Mouse (Mus musculus) MEL (cell line): ENCODE measurements around the gene Tdrd6. TPM values are rescaled to one million over a fixed set of nuclear protein-coding genes. Genes with fewer than 3 reads are reported as not detected.

ENCODE experiments used
- DNase-seq: peaks from one replicate; pipeline ENCODE4 v3.0.0; 2011; ENCODE audit warnings: low read depth, low spot score
- H3K27ac ChIP-seq: 2 replicates; pipeline ENCODE4 v1.5.1; 2012; ENCODE audit warnings: low read depth, mild to moderate bottlenecking, control low read depth, low read length, moderate library complexity; ENCODE audit not compliant: control insufficient read depth
- H3K27me3 ChIP-seq, 2 experiments: fragments of 150-350 bp in 1 of 2; sonication (generic) in 1 of 2; 2 replicates each; pipeline ENCODE4 v1.6.1; 2012; ENCODE audit warnings: low read length in 2 of 2, mild to moderate bottlenecking in 2 of 2, improper control_type of control experiment in 1 of 2, moderate library complexity in 1 of 2; ENCODE audit not compliant: insufficient read depth in 2 of 2, control insufficient read depth in 1 of 2
- H3K36me3 ChIP-seq, 2 experiments: 2 replicates each; pipeline ENCODE4 v1.6.1; 2012 to 2014; ENCODE audit warnings: low read length in 2 of 2, improper control_type of control experiment in 1 of 2, inconsistent platforms in 1 of 2, mild to moderate bottlenecking in 1 of 2; ENCODE audit not compliant: insufficient read depth in 2 of 2, control insufficient read depth in 1 of 2
- H3K4me1 ChIP-seq, 2 experiments: fragments of 150-350 bp in 1 of 2; sonication (generic) in 1 of 2; 2 replicates each; pipeline ENCODE4 v1.6.1; 2012; ENCODE audit warnings: low read length in 2 of 2, improper control_type of control experiment in 1 of 2, mild to moderate bottlenecking in 1 of 2; ENCODE audit not compliant: insufficient read depth in 2 of 2, control insufficient read depth in 1 of 2
- H3K4me3 ChIP-seq, 2 experiments: fragments of 150-350 bp in 1 of 2; sonication (generic) in 1 of 2; 2 replicates each; pipeline ENCODE4 v1.5.1; 2012; ENCODE audit warnings: low read depth in 2 of 2, low read length in 2 of 2, mild to moderate bottlenecking in 2 of 2, moderate library complexity in 2 of 2, control low read depth in 1 of 2, improper control_type of control experiment in 1 of 2; ENCODE audit not compliant: control insufficient read depth in 1 of 2, insufficient read depth in 1 of 2
- H3K79me2 ChIP-seq: 2 replicates; pipeline ENCODE4 v1.6.1; 2012; ENCODE audit warnings: mild to moderate bottlenecking, low read length, moderate library complexity; ENCODE audit not compliant: control insufficient read depth, poor library complexity, insufficient read depth
- H3K9ac ChIP-seq: 2 replicates; pipeline ENCODE4 v1.6.1; 2012; ENCODE audit warnings: low read depth, mild to moderate bottlenecking, control low read depth, low read length, moderate library complexity; ENCODE audit not compliant: control insufficient read depth, poor library complexity, severe bottlenecking
- H3K9me3 ChIP-seq: fragments of 150-350 bp; sonication (generic); replicated peaks from 2 replicates; pipeline ENCODE4 v1.6.1; 2012; ENCODE audit warnings: mild to moderate bottlenecking, low read length, improper control_type of control experiment, moderate library complexity; ENCODE audit not compliant: insufficient read depth
- BHLHE40 ChIP-seq: IDR thresholded peaks from 2 replicates; pipeline ENCODE4 v1.6.1; 2012; ENCODE audit warnings: low read depth, mild to moderate bottlenecking, inconsistent platforms, low read length, improper control_type of control experiment, borderline replicate concordance
- CHD1 ChIP-seq: IDR thresholded peaks from 2 replicates; pipeline ENCODE4 v1.6.1; 2012; ENCODE audit warnings: low read depth, mild to moderate bottlenecking, inconsistent platforms, low read length, improper control_type of control experiment
- CHD2 ChIP-seq: IDR thresholded peaks from 2 replicates; pipeline ENCODE4 v1.6.1; 2011; ENCODE audit warnings: low read length, improper control_type of control experiment
- ELF1 ChIP-seq: IDR thresholded peaks from 2 replicates; pipeline ENCODE4 v1.6.1; 2014; ENCODE audit warnings: low read depth, mild to moderate bottlenecking, inconsistent platforms, low read length, improper control_type of control experiment, moderate library complexity
- ETS1 ChIP-seq: IDR thresholded peaks from 2 replicates; pipeline ENCODE4 v1.6.1; 2012; ENCODE audit warnings: low read depth, mild to moderate bottlenecking, inconsistent platforms, low read length, improper control_type of control experiment, moderate library complexity
- GABPA ChIP-seq: IDR thresholded peaks from 2 replicates; pipeline ENCODE4 v1.6.1; 2012; ENCODE audit warnings: low read depth, mild to moderate bottlenecking, inconsistent platforms, low read length, improper control_type of control experiment, moderate library complexity
- MAFK ChIP-seq: IDR thresholded peaks from 2 replicates; pipeline ENCODE4 v1.6.1; 2011; ENCODE audit warnings: low read depth, mild to moderate bottlenecking, low read length, improper control_type of control experiment, borderline replicate concordance
- MAX ChIP-seq: IDR thresholded peaks from 2 replicates; pipeline ENCODE4 v1.6.1; 2011; ENCODE audit warnings: low read length, improper control_type of control experiment
- MAZ ChIP-seq: IDR thresholded peaks from 2 replicates; pipeline ENCODE4 v1.6.1; 2012; ENCODE audit warnings: low read depth, mild to moderate bottlenecking, inconsistent platforms, low read length, improper control_type of control experiment
- MEF2A ChIP-seq: IDR thresholded peaks from 2 replicates; pipeline ENCODE4 v1.6.1; 2014; ENCODE audit warnings: low read depth, mild to moderate bottlenecking, inconsistent platforms, low read length, improper control_type of control experiment; ENCODE audit not compliant: poor library complexity, insufficient replicate concordance, severe bottlenecking; ENCODE audit errors: extremely low read depth
- MYB ChIP-seq: IDR thresholded peaks from 2 replicates; pipeline ENCODE4 v1.6.1; 2011; ENCODE audit warnings: mild to moderate bottlenecking, low read depth, low read length, improper control_type of control experiment
- MYC ChIP-seq: IDR thresholded peaks from 2 replicates; pipeline ENCODE4 v1.6.1; 2011; ENCODE audit warnings: low read depth, mild to moderate bottlenecking, low read length, improper control_type of control experiment, moderate library complexity
- NRF1 ChIP-seq: IDR thresholded peaks from 2 replicates; pipeline ENCODE4 v1.6.1; 2014; ENCODE audit warnings: low read depth, mild to moderate bottlenecking, inconsistent platforms, low read length, improper control_type of control experiment, moderate library complexity; ENCODE audit not compliant: poor library complexity, insufficient read depth, severe bottlenecking
- POLR2AphosphoS2 ChIP-seq: IDR thresholded peaks from 2 replicates; pipeline ENCODE4 v1.6.1; 2011; ENCODE audit warnings: low read length, improper control_type of control experiment
- TAL1 ChIP-seq: IDR thresholded peaks from 2 replicates; pipeline ENCODE4 v1.6.1; 2012; ENCODE audit warnings: mild to moderate bottlenecking, inconsistent platforms, low read length, moderate library complexity, mixed read lengths
- ZNF384 ChIP-seq: IDR thresholded peaks from 2 replicates; pipeline ENCODE4 v1.6.1; 2012; ENCODE audit warnings: low read depth, mild to moderate bottlenecking, inconsistent platforms, low read length, improper control_type of control experiment
- polyA plus RNA-seq, 2 experiments: library from polyadenylated mRNA; stranded (reverse) in 1 of 2; unstranded in 1 of 2; fragments of >175 nt in 1 of 2; fragments of >200 nt in 1 of 2; gene quantifications; 2 replicates each; pipeline versions ENCODE4 v1.2.1 to v1.2.4; 2012; ENCODE audit warnings: low replicate concordance in 2 of 2, low read depth in 1 of 2; ENCODE audit not compliant: insufficient read length in 2 of 2, insufficient read depth in 1 of 2, missing spikeins in 1 of 2
- total RNA-seq: library from RNA; depleted of rRNA; stranded (reverse); fragments of 300-350 nt; gene quantifications from 2 replicates; pipeline ENCODE4 v1.2.3, GENCODE M21; 2012

The Tdrd6 gene
- total and polyA plus RNA-seq, 3 experiments, result not detected

- no peaks in the 10 kb centered on the region for H3K4me1 ChIP-seq
- H3K27me3 ChIP-seq, result no peaks in the 10 kb centered on the region
- TF ChIP-seq BHLHE40 (no peak), MAFK (no peak), MEF2A (no peak), TAL1 (no peak), NRF1 (no peak)
- TF ChIP-seq, all 39 proteins: peak for 0
- no peak overlapping the region for H3K9ac ChIP-seq
- H3K36me3 ChIP-seq, result no peaks in the 10 kb centered on the region
- no peak overlapping the region for H3K4me3 ChIP-seq
- H3K9me3 ChIP-seq, result no peaks in the 10 kb centered on the region
- DNase-seq, result no peak
- no peaks in the 10 kb centered on the region for H3K79me2 ChIP-seq
- H3K27ac ChIP-seq, result no peak overlapping the region
Measured at GRCm38 (mm10) chr17:43669145-43669695, 39.1 kb upstream of the Tdrd6 start.

GRCm38 (mm10) chr17:43667290-43667843 lies 37.3 kb upstream of the Tdrd6 start, which contains the start of gene Cyp39a1:
TSS of gene Cyp39a1 (plus strand) at chr17:43667425.
- no peaks in the 10 kb centered on the region for H3K4me1 ChIP-seq

GRCm38 (mm10) chr17:43666576-43667289 lies 36.6 kb upstream of the Tdrd6 start, which contains the start of gene Slc25a27:
TSS of gene Slc25a27 (minus strand) at chr17:43667214.
- H3K4me3 ChIP-seq, result no peak within 1 kb of the TSS
- H3K27me3 ChIP-seq, result no peaks in the 10 kb centered on the region
- no peak within 1 kb of the TSS for H3K9ac ChIP-seq
- DNase-seq, result no peak
- H3K9me3 ChIP-seq, result no peaks in the 10 kb centered on the region
- no peaks in the 10 kb centered on the region for H3K36me3 ChIP-seq
- H3K27ac ChIP-seq, result no peak within 1 kb of the TSS
- TF ChIP-seq MAX, result no peak
- no peak for TF ChIP-seq BHLHE40
- no peak for TF ChIP-seq TAL1
- TF ChIP-seq MYB, result no peak
- TF ChIP-seq, all 39 proteins: peak for 0
- Histone ChIP-seq H3K4me1 (no peaks in the 10 kb centered on the region), H3K79me2 (no peaks in the 10 kb centered on the region)

More at GRCm38 (mm10) chr17:43667290-43667843, 37.3 kb upstream of the Tdrd6 start, which contains the start of gene Cyp39a1:
- Histone ChIP-seq H3K4me3 (no peak within 1 kb of the TSS), H3K36me3 (no peaks in the 10 kb centered on the region), H3K27me3 (no peaks in the 10 kb centered on the region), H3K9me3 (no peaks in the 10 kb centered on the region), H3K27ac (no peak within 1 kb of the TSS), H3K79me2 (no peaks in the 10 kb centered on the region), H3K9ac (no peak within 1 kb of the TSS)
- no peak for TF ChIP-seq ZNF384
- no peak for TF ChIP-seq NRF1
- TF ChIP-seq MYC, result no peak
- no peak for TF ChIP-seq ELF1
- TF ChIP-seq MAZ, result no peak
- TF ChIP-seq POLR2AphosphoS2, result no peak
- TF ChIP-seq GABPA, result no peak
- TF ChIP-seq CHD2, result no peak
- no peak for TF ChIP-seq ETS1
- no peak for TF ChIP-seq CHD1
- no peak for DNase-seq
